Mouse (Mus musculus) lung, postnatal 0 days (tissue): ENCODE results near the gene Asap2. TPM values are rescaled to one million over a fixed set of nuclear protein-coding genes. Genes with fewer than 3 reads are reported as not detected.

ENCODE experiments used
- ATAC-seq: fragments of 200-750 bp; cut with Nextera tagmentation; 2 replicates; pipeline ENCODE4 v1.8.0; 2017; ENCODE audit warnings: moderate library complexity
- DNase-seq: peaks from one replicate; pipeline ENCODE4 v3.0.0-alpha.2; 2016; ENCODE audit warnings: low spot score
- H3K27ac ChIP-seq: fragments of 300-500 bp; sonication (generic); 2 replicates; pipeline ENCODE4 v1.5.1; 2014; ENCODE audit warnings: antibody characterized with exemption, mild to moderate bottlenecking, low read length, mixed read lengths
- H3K27me3 ChIP-seq: fragments of 300-500 bp; sonication (generic); replicated peaks from 2 replicates; pipeline ENCODE4 v1.6.1; 2014; ENCODE audit warnings: low read length, mixed read lengths; ENCODE audit not compliant: insufficient read depth
- H3K36me3 ChIP-seq: fragments of 300-500 bp; sonication (generic); 2 replicates; pipeline ENCODE4 v1.6.1; 2014; ENCODE audit warnings: low read length, mixed read lengths; ENCODE audit not compliant: insufficient read depth
- H3K4me1 ChIP-seq: fragments of 300-500 bp; sonication (generic); 2 replicates; pipeline ENCODE4 v1.6.1; 2014; ENCODE audit warnings: antibody characterized with exemption, low read depth, low read length, mixed read lengths; ENCODE audit not compliant: insufficient read depth
- H3K4me2 ChIP-seq: fragments of 300-500 bp; sonication (generic); replicated peaks from 2 replicates; pipeline ENCODE4 v1.6.1; 2014; ENCODE audit warnings: low read depth, mild to moderate bottlenecking, low read length, moderate library complexity, mixed read lengths
- H3K4me3 ChIP-seq: fragments of 300-500 bp; sonication (generic); 2 replicates; pipeline ENCODE4 v1.5.1; 2014; ENCODE audit warnings: low read depth, low read length
- H3K9ac ChIP-seq: fragments of 300-500 bp; sonication (generic); replicated peaks from 2 replicates; pipeline ENCODE4 v1.6.1; 2014; ENCODE audit warnings: low read depth, mild to moderate bottlenecking
- H3K9me3 ChIP-seq: fragments of 300-500 bp; sonication (generic); 2 replicates; pipeline ENCODE4 v1.6.1; 2016; ENCODE audit warnings: low read length, mixed read lengths
- CTCF ChIP-seq: IDR thresholded peaks from 2 replicates; pipeline ENCODE4 v1.5.1; 2016; ENCODE audit warnings: antibody characterized with exemption, mild to moderate bottlenecking
- EP300 ChIP-seq: IDR thresholded peaks from 2 replicates; pipeline ENCODE4 v1.6.1; 2016; ENCODE audit warnings: antibody characterized with exemption, mild to moderate bottlenecking, control low read depth
- WGBS: fragments of 180-500 bp; shearing (Covaris S2); extraction: QIAGEN DNeasy Blood & Tissue Kit; methylation state at CpG from one replicate; pipeline ENCODE4 v1.1.7; 2014; 5-methylcytosine and 5-hydroxymethylcytosine counted together
- polyA plus RNA-seq: library from polyadenylated mRNA; unstranded; fragments of >200 nt; fragmentation: Nextera tagmentation; extraction: Ambion mirVana; gene quantifications from 2 replicates; pipeline ENCODE4 v1.2.1, GENCODE M21; 2015

Asap2 gene
- polyA plus RNA-seq, 1 experiment from 2014 or later = 6.4 TPM

GRCm38 (mm10) chr12:21155062-21155461 is 164.8 kb downstream of the Asap2 start:
- H3K9me3 ChIP-seq = no peaks in the 10 kb centered on the region

DNA sequence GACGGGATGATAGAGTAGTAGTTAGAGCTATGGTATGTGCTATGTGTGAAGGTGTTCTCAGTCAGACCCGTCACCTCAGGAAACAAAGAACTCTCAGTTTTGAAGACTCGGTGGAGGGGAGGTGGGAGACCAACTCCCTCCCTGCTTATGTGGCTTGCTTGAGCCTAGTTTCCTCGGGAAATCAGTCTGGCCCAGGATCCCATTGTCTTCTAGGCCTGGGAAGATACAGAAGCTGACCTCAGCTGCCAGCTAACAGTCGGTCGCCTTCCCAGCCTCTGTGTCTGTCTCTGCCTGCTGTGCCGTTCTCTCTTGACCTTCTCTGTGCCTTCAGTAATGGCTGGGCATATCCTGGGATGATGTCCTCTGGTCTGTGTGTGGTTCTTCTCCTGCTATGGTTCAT is 169.0 kb downstream of the Asap2 start:
- WGBS = 42% methylated on average over 7 of the region's 7 CpGs
- Histone ChIP-seq H3K4me2 (no peak overlapping the region), H3K27ac (peak overlapping the region; percentile 35; the same call in 1 of the 2 replicates), H3K4me1 (peaks cover 13% of the 10 kb centered on the region; the same call in 1 of the 2 replicates), H3K36me3 (no peaks in the 10 kb centered on the region), H3K4me3 (no peak overlapping the region), H3K9me3 (no peaks in the 10 kb centered on the region), H3K27me3 (no peaks in the 10 kb centered on the region), H3K9ac (no peak overlapping the region)
- DNase-seq (no peak), ATAC-seq (peak; percentile 39)
- TF ChIP-seq CTCF (no peak), EP300 (no peak)

More at GRCm38 (mm10) chr12:21155062-21155461, 164.8 kb downstream of the Asap2 start:
- H3K27me3 ChIP-seq = no peaks in the 10 kb centered on the region
- ATAC-seq (peak; percentile 87), DNase-seq (peak; percentile 61)
- no peak overlapping the region for H3K9ac ChIP-seq
- TF ChIP-seq EP300 (peak; percentile 67), CTCF (no peak)
- no peak overlapping the region for H3K4me2 ChIP-seq
- H3K36me3 ChIP-seq = no peaks in the 10 kb centered on the region
- H3K4me1 ChIP-seq = peaks cover 7% of the 10 kb centered on the region; the same call in 1 of the 2 replicates
- WGBS = 36% methylated on average over 4 of the region's 4 CpGs
- no peak overlapping the region for H3K27ac ChIP-seq
- no peak overlapping the region for H3K4me3 ChIP-seq

- Histone ChIP-seq H3K4me2 (no peak overlapping the region), H3K27me3 (no peaks in the 10 kb centered on the region), H3K9ac (no peak overlapping the region), H3K27ac (peak overlapping the region; percentile 47), H3K4me3 (no peak overlapping the region), H3K4me1 (peaks cover 13% of the 10 kb centered on the region; the same call in 1 of the 2 replicates), H3K36me3 (no peaks in the 10 kb centered on the region), H3K9me3 (no peaks in the 10 kb centered on the region)
- ATAC-seq = peak; percentile 60
- 36% methylated on average over 8 of the region's 8 CpGs for WGBS
- TF ChIP-seq EP300 (peak; percentile 50; the same call in 1 of the 2 replicates), CTCF (no peak)
- DNase-seq = peak; percentile 80
These were observed 170.1 kb downstream of the Asap2 start for GRCm38 (mm10) chr12:21160327-21160828.

DNA sequence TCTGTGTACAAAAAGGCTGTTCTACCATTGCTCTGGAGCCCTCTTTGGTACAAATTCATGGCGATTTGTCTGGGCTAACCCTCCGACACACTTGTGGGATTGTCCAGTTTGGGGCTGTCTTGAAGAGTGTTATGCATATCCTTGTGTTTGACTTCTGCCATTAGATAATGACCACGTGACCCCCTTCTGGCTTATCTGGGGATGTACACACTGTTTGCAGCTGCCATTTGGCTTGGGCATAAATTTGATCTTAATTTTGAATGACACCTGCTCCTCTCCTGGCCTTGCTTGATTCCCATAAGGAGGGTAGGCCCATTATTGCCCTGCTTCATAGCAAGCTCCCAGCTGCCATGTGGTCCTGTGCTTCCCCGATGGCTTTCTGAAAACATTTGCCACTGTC is 171.6 kb downstream of the Asap2 start:
- no peak overlapping the region for H3K4me2 ChIP-seq
- WGBS = 91% methylated on average over 4 of the region's 4 CpGs
- H3K9ac ChIP-seq = no peak overlapping the region
- DNase-seq (no peak), ATAC-seq (no peak)
- no peaks in the 10 kb centered on the region for H3K27me3 ChIP-seq
- no peaks in the 10 kb centered on the region for H3K36me3 ChIP-seq
- no peak overlapping the region for H3K4me3 ChIP-seq
- no peaks in the 10 kb centered on the region for H3K9me3 ChIP-seq
- H3K4me1 ChIP-seq = peaks cover 19% of the 10 kb centered on the region; the same call in 1 of the 2 replicates
- TF ChIP-seq EP300 = no peak
- no peak for TF ChIP-seq CTCF
- H3K27ac ChIP-seq = no peak overlapping the region

DNA sequence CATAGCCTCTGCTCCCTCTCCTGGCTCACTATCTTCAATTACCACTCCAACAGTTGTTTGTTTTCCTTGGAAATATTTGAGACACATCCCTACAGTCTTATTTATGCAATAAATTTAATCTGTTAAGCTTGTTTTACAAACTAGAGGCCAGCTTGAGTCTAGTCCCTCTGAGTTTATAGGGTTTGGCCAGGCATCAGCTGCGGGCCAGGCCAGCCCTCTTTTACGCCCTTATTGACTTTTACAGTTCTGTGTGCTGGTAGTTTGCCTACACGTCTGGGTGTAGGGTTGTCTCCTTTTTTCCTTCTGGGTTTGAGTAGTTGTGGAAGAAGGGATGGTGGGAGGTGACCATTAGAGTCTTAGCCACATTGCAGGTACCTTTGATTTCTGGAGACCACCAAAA is 173.4 kb downstream of the Asap2 start:
- no peak for TF ChIP-seq EP300
- TF ChIP-seq CTCF = no peak
- ATAC-seq = no peak
- no peak for DNase-seq
- Histone ChIP-seq H3K9ac (no peak overlapping the region), H3K36me3 (no peaks in the 10 kb centered on the region), H3K27me3 (no peaks in the 10 kb centered on the region), H3K27ac (peak overlapping the region; percentile 4; the same call in 1 of the 2 replicates), H3K9me3 (no peaks in the 10 kb centered on the region), H3K4me3 (no peak overlapping the region), H3K4me2 (no peak overlapping the region), H3K4me1 (peaks cover 27% of the 10 kb centered on the region; the same call in 1 of the 2 replicates)
- 57% methylated on average over 3 of the region's 3 CpGs for WGBS

DNA sequence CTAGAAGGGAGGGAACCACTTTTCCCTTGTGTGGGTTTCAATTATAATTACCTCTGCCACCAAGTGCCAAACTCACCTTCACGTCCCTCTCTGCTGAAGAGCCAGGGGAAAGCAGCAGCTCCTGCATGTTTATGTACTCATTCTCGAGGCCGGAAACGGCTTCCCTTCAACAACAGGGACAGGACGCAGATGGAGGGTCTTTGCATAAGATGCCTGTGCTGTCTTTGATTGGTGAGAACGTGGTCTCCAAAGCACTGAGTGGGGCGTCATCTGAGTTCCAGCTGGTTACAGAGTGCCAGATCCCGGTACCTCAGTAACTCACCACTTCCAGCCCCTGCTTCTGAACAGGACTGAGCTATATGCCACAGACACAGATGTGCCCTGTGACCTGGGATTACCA is 174.0 kb downstream of the Asap2 start:
- Histone ChIP-seq H3K36me3 (no peaks in the 10 kb centered on the region), H3K4me1 (peaks cover 27% of the 10 kb centered on the region; the same call in 1 of the 2 replicates), H3K9me3 (no peaks in the 10 kb centered on the region), H3K27ac (peak overlapping the region; percentile 11), H3K4me3 (no peak overlapping the region), H3K4me2 (no peak overlapping the region), H3K9ac (no peak overlapping the region), H3K27me3 (no peaks in the 10 kb centered on the region)
- ATAC-seq (peak; percentile 18; the same call in 1 of the 2 replicates), DNase-seq (peak; percentile 33)
- TF ChIP-seq EP300 = no peak
- no peak for TF ChIP-seq CTCF
- WGBS = 49% methylated on average over 8 of the region's 8 CpGs
